Mouse (Mus musculus): ENCODE measurements around the gene Dgkz. TPM values are rescaled to one million over a fixed set of nuclear protein-coding genes. Genes with fewer than 3 reads are reported as not detected.
A peak's percentile ranks its signal among the peaks of the same experiment; 100 is the strongest.

Gene Dgkz
- polyA plus RNA-seq, 1 experiment = 295 TPM

GRCm38 (mm10) chr2:91925442-91925841, 50.2 kb downstream of the Dgkz start:
- Histone ChIP-seq H3K4me1 (ENCODE audit: control insufficient read depth, insufficient read depth, insufficient read length, low read length) (peaks cover 30% of the 10 kb centered on the region), H3K36me3 (ENCODE audit: control insufficient read depth, insufficient read depth, low read length) (no peaks in the 10 kb centered on the region), H3K4me3 (ENCODE audit: low read depth, low read length) (no peak overlapping the region), H3K27me3 (ENCODE audit: control insufficient read depth, insufficient read depth, low read length) (peaks cover 25% of the 10 kb centered on the region), H3K27ac (ENCODE audit: insufficient read depth, low read depth, low read length) (no peak overlapping the region)
- WGBS = 73% methylated on average over 15 of the region's 15 CpGs
- TF ChIP-seq CTCF (IDR thresholded peaks at IDR 0.05; ENCODE audit: extremely low read depth, insufficient read length, insufficient replicate concordance, low read depth, low read length) = no peak

DNA sequence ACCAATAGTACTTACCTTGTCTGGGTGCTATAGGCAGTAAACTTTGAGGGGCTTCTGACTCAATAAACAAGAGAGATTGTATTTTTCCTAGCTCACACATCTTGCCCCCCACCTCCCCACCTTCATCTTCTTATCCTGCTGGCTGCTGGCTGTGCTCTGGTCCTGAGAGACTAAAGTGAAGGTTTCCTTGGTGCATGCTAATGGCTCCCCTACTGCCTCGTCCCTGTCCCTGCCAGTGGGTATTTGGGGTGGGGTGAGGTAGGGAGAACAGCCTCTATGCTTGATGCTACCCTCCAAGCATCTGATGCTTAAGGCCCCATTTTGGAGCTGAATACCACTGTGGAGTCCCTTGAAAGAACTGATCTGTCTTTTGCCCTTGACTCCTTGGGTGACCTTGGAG, 50.9 kb downstream of the Dgkz start:
- H3K27ac ChIP-seq (ENCODE audit: insufficient read depth, low read depth, low read length) = no peak overlapping the region
- peaks cover 25% of the 10 kb centered on the region for H3K27me3 ChIP-seq (ENCODE audit: control insufficient read depth, insufficient read depth, low read length)
- H3K4me3 ChIP-seq (ENCODE audit: low read depth, low read length) = no peak overlapping the region
- no peaks in the 10 kb centered on the region for H3K36me3 ChIP-seq (ENCODE audit: control insufficient read depth, insufficient read depth, low read length)
- H3K4me1 ChIP-seq (ENCODE audit: control insufficient read depth, insufficient read depth, insufficient read length, low read length) = peaks cover 26% of the 10 kb centered on the region
- TF ChIP-seq CTCF (IDR thresholded peaks at IDR 0.05; ENCODE audit: extremely low read depth, insufficient read length, insufficient replicate concordance, low read depth, low read length) (no peak), POLR2A (IDR thresholded peaks at IDR 0.05; ENCODE audit: low read depth, low read length) (no peak)
- 86% methylated on average over 1 of the region's 1 CpGs for WGBS

- Histone ChIP-seq H3K4me1 (ENCODE audit: control insufficient read depth, insufficient read depth, insufficient read length, low read length) (peaks cover 26% of the 10 kb centered on the region), H3K27me3 (ENCODE audit: control insufficient read depth, insufficient read depth, low read length) (peaks cover 25% of the 10 kb centered on the region), H3K4me3 (ENCODE audit: low read depth, low read length) (peak overlapping the region; percentile 63), H3K27ac (ENCODE audit: insufficient read depth, low read depth, low read length) (no peak overlapping the region), H3K36me3 (ENCODE audit: control insufficient read depth, insufficient read depth, low read length) (no peaks in the 10 kb centered on the region)
- peak; percentile 77 for TF ChIP-seq CTCF (IDR thresholded peaks at IDR 0.05; ENCODE audit: extremely low read depth, insufficient read length, insufficient replicate concordance, low read depth, low read length)
- TF ChIP-seq POLR2A (IDR thresholded peaks at IDR 0.05; ENCODE audit: low read depth, low read length) = no peak
- WGBS = 3% methylated on average over 54 of the region's 54 CpGs
These were observed 52.0 kb downstream of the Dgkz start for GRCm38 (mm10) chr2:91923415-91924337.

DNA sequence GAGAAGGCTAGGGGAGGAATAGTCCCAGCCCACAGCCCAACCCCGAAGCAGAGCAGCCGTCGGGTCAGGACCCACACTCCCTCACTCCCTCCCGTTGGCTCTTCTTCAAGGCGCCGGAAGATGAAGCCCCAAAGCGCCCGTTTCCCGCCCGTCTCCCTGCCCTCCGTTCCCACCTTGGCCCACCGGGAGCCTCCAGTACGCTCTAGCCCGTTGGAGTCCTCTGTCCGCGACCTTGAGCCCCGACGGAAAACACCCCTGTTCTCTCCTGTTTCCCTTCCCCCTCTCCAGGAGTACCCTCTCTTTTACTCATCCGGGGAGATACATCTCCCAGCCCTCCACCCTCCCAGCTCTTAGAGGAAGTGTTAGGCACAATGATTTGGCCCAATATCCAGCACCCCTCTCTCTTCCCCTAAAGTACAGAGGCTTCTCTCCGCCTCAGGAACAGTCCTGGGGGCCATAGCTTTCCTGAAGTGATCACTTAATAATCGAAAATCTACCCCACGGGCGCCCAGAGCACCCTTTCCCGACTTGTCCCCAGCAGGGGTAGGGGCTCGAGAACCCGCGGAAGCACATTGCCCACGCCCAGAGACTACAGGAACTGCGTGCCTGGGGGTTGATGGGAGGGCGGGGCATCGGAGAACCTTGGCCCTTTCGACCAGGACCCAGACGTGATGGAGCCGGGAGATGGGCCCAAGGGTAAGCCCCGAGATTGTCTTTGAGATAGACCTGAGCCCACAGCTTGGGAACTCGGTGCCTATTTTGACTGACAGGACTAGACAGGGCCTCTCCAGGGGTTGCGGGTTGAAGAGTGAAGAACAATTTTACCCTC, 52.9 kb downstream of the Dgkz start:
- Histone ChIP-seq H3K27me3 (ENCODE audit: control insufficient read depth, insufficient read depth, low read length) (peaks cover 25% of the 10 kb centered on the region), H3K4me1 (ENCODE audit: control insufficient read depth, insufficient read depth, insufficient read length, low read length) (peaks cover 22% of the 10 kb centered on the region), H3K27ac (ENCODE audit: insufficient read depth, low read depth, low read length) (no peak overlapping the region), H3K36me3 (ENCODE audit: control insufficient read depth, insufficient read depth, low read length) (peaks cover 7% of the 10 kb centered on the region), H3K4me3 (ENCODE audit: low read depth, low read length) (peak overlapping the region; percentile 63)
- TF ChIP-seq POLR2A (IDR thresholded peaks at IDR 0.05; ENCODE audit: low read depth, low read length) (no peak; the same call in 1 of the 2 replicates), CTCF (IDR thresholded peaks at IDR 0.05; ENCODE audit: extremely low read depth, insufficient read length, insufficient replicate concordance, low read depth, low read length) (no peak)
- 3% methylated on average over 37 of the region's 37 CpGs for WGBS

- Histone ChIP-seq H3K36me3 (ENCODE audit: control insufficient read depth, insufficient read depth, low read length) (peaks cover 14% of the 10 kb centered on the region), H3K4me3 (ENCODE audit: low read depth, low read length) (peak overlapping the region; percentile 63), H3K27ac (ENCODE audit: insufficient read depth, low read depth, low read length) (no peak overlapping the region), H3K4me1 (ENCODE audit: control insufficient read depth, insufficient read depth, insufficient read length, low read length) (peaks cover 22% of the 10 kb centered on the region), H3K27me3 (ENCODE audit: control insufficient read depth, insufficient read depth, low read length) (peaks cover 25% of the 10 kb centered on the region)
- no peak for TF ChIP-seq POLR2A (IDR thresholded peaks at IDR 0.05; ENCODE audit: low read depth, low read length)
- TF ChIP-seq CTCF (IDR thresholded peaks at IDR 0.05; ENCODE audit: extremely low read depth, insufficient read length, insufficient replicate concordance, low read depth, low read length) = peak; percentile 33; the same call in 1 of the 2 replicates
- WGBS = 1% methylated on average over 64 of the region's 64 CpGs
These were observed 53.7 kb downstream of the Dgkz start for GRCm38 (mm10) chr2:91921790-91922570.

- H3K27ac ChIP-seq (ENCODE audit: insufficient read depth, low read depth, low read length) = no peak overlapping the region
- H3K4me3 ChIP-seq (ENCODE audit: low read depth, low read length) = peak overlapping the region; percentile 63
- H3K4me1 ChIP-seq (ENCODE audit: control insufficient read depth, insufficient read depth, insufficient read length, low read length) = peaks cover 22% of the 10 kb centered on the region
- 4% methylated on average over 31 of the region's 31 CpGs for WGBS
- TF ChIP-seq POLR2A (IDR thresholded peaks at IDR 0.05; ENCODE audit: low read depth, low read length) = no peak; the same call in 1 of the 2 replicates
- TF ChIP-seq CTCF (IDR thresholded peaks at IDR 0.05; ENCODE audit: extremely low read depth, insufficient read length, insufficient replicate concordance, low read depth, low read length) = no peak
- H3K36me3 ChIP-seq (ENCODE audit: control insufficient read depth, insufficient read depth, low read length) = peaks cover 16% of the 10 kb centered on the region
- peaks cover 25% of the 10 kb centered on the region for H3K27me3 ChIP-seq (ENCODE audit: control insufficient read depth, insufficient read depth, low read length)
These were observed 54.4 kb downstream of the Dgkz start for GRCm38 (mm10) chr2:91921181-91921789.

Measured in small intestine, adult 2 months (tissue).